Mouse (Mus musculus): ENCODE results near the gene Dazap1. TPM values are rescaled to one million over a fixed set of nuclear protein-coding genes. Genes with fewer than 3 reads are reported as not detected.

The Dazap1 gene
- polyA plus RNA-seq, 1 experiment from 2014 or later: 44.3 TPM

GRCm38 (mm10) chr10:80294788-80295303 lies 33.6 kb downstream of the Dazap1 start:
- no peaks in the 10 kb centered on the region for H3K9me3 ChIP-seq (replicated peaks)
- H3K4me1 ChIP-seq: peaks cover 58% of the 10 kb centered on the region
- WGBS (ENCODE audit: insufficient replicate concordance): 31% methylated on average over 7 of the region's 7 CpGs
- peak overlapping the region; percentile 91; the same call in 1 of the 2 replicates for H3K4me2 ChIP-seq
- peak overlapping the region; percentile 95; the same call in 1 of the 2 replicates for H3K4me3 ChIP-seq
- no peak for ATAC-seq
- H3K27me3 ChIP-seq (replicated peaks): peaks cover 36% of the 10 kb centered on the region
- peaks cover 22% of the 10 kb centered on the region for H3K36me3 ChIP-seq
- peak overlapping the region; percentile 93 for H3K27ac ChIP-seq
- H3K9ac ChIP-seq: 0 out of 2 replicates have a peak overlapping the region, but pooled peaks have one; percentile 98

- WGBS (ENCODE audit: insufficient replicate concordance): 7% methylated on average over 26 of the region's 26 CpGs
- Histone ChIP-seq H3K9ac (peak within 1 kb of the TSS; percentile 98; the same call in 1 of the 2 replicates), H3K27me3 (replicated peaks) (peaks cover 46% of the 10 kb centered on the region), H3K4me3 (peak within 1 kb of the TSS; percentile 33), H3K27ac (peak within 1 kb of the TSS; percentile 93), H3K9me3 (replicated peaks) (no peaks in the 10 kb centered on the region), H3K4me2 (peak within 1 kb of the TSS; percentile 91), H3K36me3 (peaks cover 22% of the 10 kb centered on the region), H3K4me1 (peaks cover 58% of the 10 kb centered on the region)
- peak; percentile 61 for ATAC-seq
These were observed 34.5 kb downstream of the Dazap1 start, which contains the start of gene Apc2 for GRCm38 (mm10) chr10:80295618-80296425. Apc2 (plus strand) TSS chr10:80295977.

- Histone ChIP-seq H3K4me3 (no peak overlapping the region), H3K4me2 (no peak overlapping the region), H3K9me3 (replicated peaks) (no peaks in the 10 kb centered on the region), H3K9ac (no peak overlapping the region), H3K4me1 (peaks cover 52% of the 10 kb centered on the region), H3K27me3 (replicated peaks) (peaks cover 56% of the 10 kb centered on the region), H3K27ac (no peak overlapping the region), H3K36me3 (peaks cover 22% of the 10 kb centered on the region)
- WGBS (ENCODE audit: insufficient replicate concordance): 75% methylated on average over 5 of the region's 5 CpGs
- ATAC-seq: no peak
These were observed 35.5 kb downstream of the Dazap1 start for GRCm38 (mm10) chr10:80296824-80297223.

GRCm38 (mm10) chr10:80297526-80298133 lies 36.3 kb downstream of the Dazap1 start:
- no peak overlapping the region for H3K9ac ChIP-seq
- no peak overlapping the region for H3K4me2 ChIP-seq
- 50% methylated on average over 8 of the region's 8 CpGs for WGBS (ENCODE audit: insufficient replicate concordance)
- H3K9me3 ChIP-seq (replicated peaks): no peaks in the 10 kb centered on the region
- peaks cover 64% of the 10 kb centered on the region for H3K27me3 ChIP-seq (replicated peaks)
- no peak for ATAC-seq
- H3K4me1 ChIP-seq: peaks cover 54% of the 10 kb centered on the region
- H3K36me3 ChIP-seq: peaks cover 22% of the 10 kb centered on the region
- H3K4me3 ChIP-seq: no peak overlapping the region
- no peak overlapping the region for H3K27ac ChIP-seq

- peaks cover 46% of the 10 kb centered on the region for H3K4me1 ChIP-seq
- H3K4me2 ChIP-seq: no peak overlapping the region
- no peak overlapping the region for H3K27ac ChIP-seq
- H3K9ac ChIP-seq: no peak overlapping the region
- H3K4me3 ChIP-seq: no peak overlapping the region
- H3K9me3 ChIP-seq (replicated peaks): no peaks in the 10 kb centered on the region
- WGBS (ENCODE audit: insufficient replicate concordance): 6% methylated on average over 26 of the region's 26 CpGs
- peaks cover 14% of the 10 kb centered on the region for H3K36me3 ChIP-seq
- no peak for ATAC-seq
- peaks cover 73% of the 10 kb centered on the region for H3K27me3 ChIP-seq (replicated peaks)
These were observed 37.4 kb downstream of the Dazap1 start for GRCm38 (mm10) chr10:80298571-80299281.

GRCm38 (mm10) chr10:80299301-80299700 lies 38.0 kb downstream of the Dazap1 start:
- no peak overlapping the region for H3K4me2 ChIP-seq
- H3K36me3 ChIP-seq: peaks cover 9% of the 10 kb centered on the region
- no peak overlapping the region for H3K9ac ChIP-seq
- H3K27me3 ChIP-seq (replicated peaks): peaks cover 79% of the 10 kb centered on the region
- H3K4me1 ChIP-seq: peaks cover 40% of the 10 kb centered on the region
- H3K9me3 ChIP-seq (replicated peaks): no peaks in the 10 kb centered on the region
- no peak for ATAC-seq
- no peak overlapping the region for H3K4me3 ChIP-seq
- WGBS (ENCODE audit: insufficient replicate concordance): 18% methylated on average over 15 of the region's 15 CpGs
- H3K27ac ChIP-seq: no peak overlapping the region

- H3K9me3 ChIP-seq (replicated peaks): no peaks in the 10 kb centered on the region
- no peak overlapping the region for H3K27ac ChIP-seq
- H3K27me3 ChIP-seq (replicated peaks): peaks cover 84% of the 10 kb centered on the region
- no peak for ATAC-seq
- no peak overlapping the region for H3K4me3 ChIP-seq
- H3K4me2 ChIP-seq: no peak overlapping the region
- no peak overlapping the region for H3K9ac ChIP-seq
- H3K4me1 ChIP-seq: peaks cover 40% of the 10 kb centered on the region
- H3K36me3 ChIP-seq: peaks cover 3% of the 10 kb centered on the region
- WGBS (ENCODE audit: insufficient replicate concordance): 49% methylated on average over 10 of the region's 10 CpGs
These were observed 38.5 kb downstream of the Dazap1 start for GRCm38 (mm10) chr10:80299824-80300223.

GRCm38 (mm10) chr10:80300672-80301181 lies 39.4 kb downstream of the Dazap1 start:
- H3K4me3 ChIP-seq: no peak overlapping the region
- H3K27ac ChIP-seq: no peak overlapping the region
- no peak overlapping the region for H3K4me2 ChIP-seq
- ATAC-seq: no peak
- H3K9me3 ChIP-seq (replicated peaks): no peaks in the 10 kb centered on the region
- H3K27me3 ChIP-seq (replicated peaks): peaks cover 93% of the 10 kb centered on the region
- peaks cover 37% of the 10 kb centered on the region for H3K4me1 ChIP-seq
- H3K9ac ChIP-seq: no peak overlapping the region
- 31% methylated on average over 11 of the region's 11 CpGs for WGBS (ENCODE audit: insufficient replicate concordance)
- H3K36me3 ChIP-seq: no peaks in the 10 kb centered on the region

GRCm38 (mm10) chr10:80301256-80302081 lies 40.2 kb downstream of the Dazap1 start:
- H3K27me3 ChIP-seq (replicated peaks): peaks cover 99% of the 10 kb centered on the region
- peaks cover 29% of the 10 kb centered on the region for H3K4me1 ChIP-seq
- H3K4me3 ChIP-seq: no peak overlapping the region
- WGBS (ENCODE audit: insufficient replicate concordance): 61% methylated on average over 10 of the region's 10 CpGs
- no peak overlapping the region for H3K4me2 ChIP-seq
- no peak for ATAC-seq
- no peak overlapping the region for H3K27ac ChIP-seq
- no peaks in the 10 kb centered on the region for H3K36me3 ChIP-seq
- no peak overlapping the region for H3K9ac ChIP-seq
- no peaks in the 10 kb centered on the region for H3K9me3 ChIP-seq (replicated peaks)

- Histone ChIP-seq H3K9ac (no peak overlapping the region), H3K4me1 (peaks cover 24% of the 10 kb centered on the region), H3K27me3 (replicated peaks) (peaks cover 99% of the 10 kb centered on the region), H3K9me3 (replicated peaks) (no peaks in the 10 kb centered on the region), H3K4me2 (no peak overlapping the region; the same call in 1 of the 2 replicates), H3K36me3 (no peaks in the 10 kb centered on the region), H3K4me3 (no peak overlapping the region), H3K27ac (no peak overlapping the region)
- WGBS (ENCODE audit: insufficient replicate concordance): 61% methylated on average over 5 of the region's 5 CpGs
- ATAC-seq: no peak; the same call in 1 of the 2 replicates
These were observed 40.7 kb downstream of the Dazap1 start for GRCm38 (mm10) chr10:80302082-80302355.

GRCm38 (mm10) chr10:80302471-80302881 lies 41.2 kb downstream of the Dazap1 start:
- peak; percentile 31 for ATAC-seq
- Histone ChIP-seq H3K4me2 (no peak overlapping the region; the same call in 1 of the 2 replicates), H3K4me3 (no peak overlapping the region), H3K36me3 (no peaks in the 10 kb centered on the region), H3K27me3 (replicated peaks) (peaks cover 99% of the 10 kb centered on the region), H3K27ac (no peak overlapping the region), H3K9ac (no peak overlapping the region), H3K9me3 (replicated peaks) (no peaks in the 10 kb centered on the region), H3K4me1 (peaks cover 19% of the 10 kb centered on the region)
- WGBS (ENCODE audit: insufficient replicate concordance): 25% methylated on average over 9 of the region's 9 CpGs
